Mouse (Mus musculus): ENCODE results near the gene Srarp.

DNA sequence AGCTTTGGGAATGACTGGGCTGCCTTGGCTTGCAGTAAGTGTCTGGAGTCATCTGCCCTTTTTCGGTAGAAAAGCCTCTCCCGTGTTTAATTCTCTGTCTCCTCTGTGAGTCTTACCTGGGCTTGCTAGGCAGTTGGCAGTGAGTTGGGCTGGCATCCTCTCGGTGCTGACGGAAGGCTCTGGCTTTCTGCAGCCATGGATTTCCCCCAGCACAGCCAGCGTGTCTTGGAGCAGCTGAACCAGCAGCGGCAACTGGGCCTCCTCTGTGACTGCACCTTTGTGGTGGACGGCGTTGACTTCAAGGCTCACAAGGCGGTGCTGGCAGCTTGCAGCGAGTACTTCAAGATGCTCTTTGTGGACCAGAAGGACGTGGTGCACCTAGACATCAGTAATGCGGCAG, 25.7 kb upstream of the Srarp start:
- TF ChIP-seq CTCF (IDR thresholded peaks at IDR 0.05; ENCODE audit: extremely low read depth, insufficient read depth, insufficient read length, insufficient replicate concordance) (no peak), POLR2A (IDR thresholded peaks at IDR 0.05; ENCODE audit: low read depth, low read length) (no peak)

Data from spleen, adult 2 months (tissue).